28 mouse cellular contexts compared by ENCODE assay signal in genomic region chr3:126747628-126748027, GRCm38 (mm10).
DNase-seq lines count a peak whose midpoint lies in the region; ATAC-seq and TF ChIP-seq lines count a peak whose summit lies in the region.
"Had no signal": no experiment of that assay in that cellular context is flagged by ENCODE, and none has a peak within 500 bp of the region (broad histone marks: within the 10 kb centered on the region; RNA-seq: fewer than 3 reads in every experiment).

No protein-coding gene starts in this region.

- no peak overlapping the region for H3K4me3 ChIP-seq in heart, embryonic 13.5 days
- H3K4me3 ChIP-seq in C2C12 (ENCODE audit: insufficient read depth, poor library complexity, severe bottlenecking), result no peak overlapping the region
- H3K4me3 ChIP-seq in embryonic fibroblast, embryonic 13.5 days (ENCODE audit: insufficient read depth, low read length), result no peak overlapping the region
- H3K4me3 ChIP-seq in kidney, adult 2 months (ENCODE audit: insufficient read depth, low read depth, low read length), result no peak overlapping the region
- H3K4me3 ChIP-seq: embryonic facial prominence, embryonic 10.5 days; embryonic facial prominence, embryonic 13.5 days; forebrain, embryonic 10.5 days; forebrain, embryonic 13.5 days had no signal

- H3K4me1 ChIP-seq in heart, embryonic 13.5 days, result peaks cover 67% of the 10 kb centered on the region
- H3K4me1 ChIP-seq in embryonic fibroblast, embryonic 13.5 days (ENCODE audit: control insufficient read depth, insufficient read depth, low read length), result peaks cover 16% of the 10 kb centered on the region
- no peaks in the 10 kb centered on the region for H3K4me1 ChIP-seq in kidney, adult 2 months (ENCODE audit: control insufficient read depth, insufficient read depth, low read length)
- H3K4me1 ChIP-seq: embryonic facial prominence, embryonic 13.5 days had no signal

- peaks cover 60% of the 10 kb centered on the region for H3K79me2 ChIP-seq in C2C12 (ENCODE audit: control insufficient read depth, insufficient read depth)

- TF ChIP-seq CTCF in C2C12 (IDR thresholded peaks at IDR 0.05; ENCODE audit: control insufficient read depth, insufficient read depth, insufficient read length), result no peak
- no peak for TF ChIP-seq CTCF in embryonic fibroblast, embryonic 13.5 days (IDR thresholded peaks at IDR 0.05; ENCODE audit: borderline replicate concordance, insufficient read depth, low read length)
- no peak for TF ChIP-seq CTCF in kidney, adult 2 months (conservative IDR thresholded peaks at IDR 0.05; ENCODE audit: insufficient read depth, insufficient read length, low read depth, low read length)

- no peak overlapping the region for H3K4me2 ChIP-seq in heart, embryonic 13.5 days
- H3K4me2 ChIP-seq: embryonic facial prominence, embryonic 13.5 days; forebrain, embryonic 13.5 days; hindbrain, embryonic 14.5 days had no signal

- H3K36me3 ChIP-seq in heart, embryonic 13.5 days, result no peaks in the 10 kb centered on the region
- no peaks in the 10 kb centered on the region for H3K36me3 ChIP-seq in C2C12 (ENCODE audit: control insufficient read depth, insufficient read depth)
- no peaks in the 10 kb centered on the region for H3K36me3 ChIP-seq in kidney, adult 2 months (ENCODE audit: control insufficient read depth, insufficient read depth, low read length)
- H3K36me3 ChIP-seq: embryonic facial prominence, embryonic 10.5 days; embryonic facial prominence, embryonic 13.5 days; forebrain, embryonic 10.5 days; G1E had no signal

- no peaks in the 10 kb centered on the region for H3K9me3 ChIP-seq in heart, embryonic 13.5 days
- H3K9me3 ChIP-seq: embryonic facial prominence, embryonic 10.5 days; embryonic facial prominence, embryonic 13.5 days; forebrain, embryonic 10.5 days; forebrain, embryonic 13.5 days had no signal

- no peak overlapping the region for H3K9ac ChIP-seq in heart, embryonic 13.5 days
- H3K9ac ChIP-seq: embryonic facial prominence, embryonic 13.5 days; forebrain, embryonic 13.5 days; hindbrain, embryonic 14.5 days had no signal

- H3ac ChIP-seq in C2C12 (ENCODE audit: control insufficient read depth, insufficient read length, low read depth), result no peak overlapping the region

- no peak for DNase-seq in heart, adult 9 months (ENCODE audit: low spot score in 2 of 2)
- DNase-seq in kidney, adult 2 months, result no peak
- no peak for DNase-seq in cerebellum, postnatal 14 days
- DNase-seq: adrenal gland, adult 2 months; adrenal gland, postnatal 14 days; cerebellum, adult 11 months; cerebellum, adult 2 months; cerebellum, adult 9-11 months; cerebellum, postnatal 36 days; embryo, embryonic 11 days; gastrocnemius, postnatal 10 days; gastrocnemius, postnatal 36 days; heart, postnatal 14 days; heart, postnatal 4 days; kidney, adult 18-20 months had no signal

- no peak for TF ChIP-seq POLR2A in embryonic fibroblast, embryonic 13.5 days (IDR thresholded peaks at IDR 0.05; ENCODE audit: low read depth, low read length)
- TF ChIP-seq POLR2A in kidney, adult 2 months (IDR thresholded peaks at IDR 0.05; ENCODE audit: low read depth, low read length), result no peak

- H3K27ac ChIP-seq in heart, embryonic 13.5 days (replicated peaks), result peak overlapping the region; percentile 69; the same call in 1 of the 2 replicates
- H3K27ac ChIP-seq in embryonic fibroblast, embryonic 13.5 days (ENCODE audit: insufficient read depth, low read length), result peak overlapping the region; percentile 77
- no peak overlapping the region for H3K27ac ChIP-seq in kidney, adult 2 months (ENCODE audit: insufficient read depth, low read depth, low read length)
- H3K27ac ChIP-seq: embryonic facial prominence, embryonic 10.5 days; embryonic facial prominence, embryonic 13.5 days; forebrain, embryonic 10.5 days; forebrain, embryonic 13.5 days; hindbrain, embryonic 14.5 days; hindbrain, postnatal 0 days had no signal

- no peak for ATAC-seq in heart, embryonic 13.5 days (ENCODE audit: extremely low read depth, insufficient number of reproducible peaks, low FRiP score, low TSS enrichment)
- ATAC-seq: forebrain, embryonic 13.5 days; forebrain, embryonic 16.5 days; hindbrain, postnatal 0 days; inflammation-experienced regulatory T-cells, adult 6 months; intestine, embryonic 16.5 days had no signal

- 64% methylated on average over 3 of the region's 3 CpGs for WGBS in heart, embryonic 13.5 days
- WGBS in kidney, adult 2 months, result 78% methylated on average over 3 of the region's 3 CpGs

- peaks cover 24% of the 10 kb centered on the region for H3K79me3 ChIP-seq in C2C12 (ENCODE audit: low read depth)

- H3K27me3 ChIP-seq in heart, embryonic 13.5 days (replicated peaks), result no peaks in the 10 kb centered on the region
- no peaks in the 10 kb centered on the region for H3K27me3 ChIP-seq in C2C12 (ENCODE audit: control insufficient read depth, insufficient read depth, insufficient read length)
- no peaks in the 10 kb centered on the region for H3K27me3 ChIP-seq in kidney, adult 2 months (replicated peaks; ENCODE audit: control insufficient read depth, insufficient read depth, low read length)
- H3K27me3 ChIP-seq: embryonic facial prominence, embryonic 13.5 days; forebrain, embryonic 13.5 days had no signal

TF ChIP-seq in C2C12, 6 proteins besides CTCF, POLR2A, EP300 and RAD21:
- TF ChIP-seq USF1 (IDR thresholded peaks at IDR 0.05; ENCODE audit: low read depth), result peak; percentile 81
- TF ChIP-seq MAX (IDR thresholded peaks at IDR 0.05), result no peak
